Mouse (Mus musculus): ENCODE results near the gene Dnah14. TPM values are rescaled to one million over a fixed set of nuclear protein-coding genes. Genes with fewer than 3 reads are reported as not detected.
A peak's percentile ranks its signal among the peaks of the same experiment; 100 is the strongest.

Dnah14 gene
- polyA plus RNA-seq, 1 experiment from 2014 or later, result 0.93 TPM

DNA sequence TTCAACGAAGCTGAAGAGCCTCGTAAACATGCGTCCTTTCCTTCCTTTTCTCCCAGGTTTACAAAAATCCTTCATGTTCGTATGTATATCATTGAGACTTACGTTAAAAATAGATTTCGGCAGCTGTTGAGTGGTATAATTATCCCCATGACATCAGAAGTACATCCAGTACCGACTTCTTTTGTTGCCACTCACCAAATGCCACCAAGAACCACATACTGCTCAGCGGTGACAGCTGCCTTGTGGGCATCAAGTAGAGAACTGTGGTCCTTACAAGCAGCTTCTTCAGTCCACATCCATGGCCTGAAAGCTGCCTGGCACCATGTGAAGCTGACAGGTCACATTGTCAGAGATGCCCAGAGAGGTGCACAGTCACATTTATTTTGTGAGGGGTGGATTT, 26.4 kb upstream of the Dnah14 start:
- ATAC-seq (ENCODE audit: low FRiP score, low TSS enrichment) (no peak), DNase-seq (no peak)
- Histone ChIP-seq H3K9me3 (ENCODE audit: control insufficient read depth, low read length) (no peaks in the 10 kb centered on the region), H3K27me3 (ENCODE audit: control insufficient read depth, insufficient read depth, low read length) (no peaks in the 10 kb centered on the region), H3K4me2 (ENCODE audit: low read length) (no peak overlapping the region), H3K4me3 (replicated peaks; ENCODE audit: low read depth, low read length) (no peak overlapping the region), H3K27ac (replicated peaks; ENCODE audit: low read depth, low read length) (no peak overlapping the region), H3K9ac (replicated peaks; ENCODE audit: low read length) (no peak overlapping the region), H3K4me1 (ENCODE audit: control insufficient read depth, insufficient read depth, low read length) (0 out of 2 replicates have a peak, but pooled peaks cover 3% of the 10 kb centered on the region), H3K36me3 (ENCODE audit: control insufficient read depth, insufficient read depth, low read length) (no peaks in the 10 kb centered on the region)
- 91% methylated on average over 8 of the region's 8 CpGs for WGBS

DNA sequence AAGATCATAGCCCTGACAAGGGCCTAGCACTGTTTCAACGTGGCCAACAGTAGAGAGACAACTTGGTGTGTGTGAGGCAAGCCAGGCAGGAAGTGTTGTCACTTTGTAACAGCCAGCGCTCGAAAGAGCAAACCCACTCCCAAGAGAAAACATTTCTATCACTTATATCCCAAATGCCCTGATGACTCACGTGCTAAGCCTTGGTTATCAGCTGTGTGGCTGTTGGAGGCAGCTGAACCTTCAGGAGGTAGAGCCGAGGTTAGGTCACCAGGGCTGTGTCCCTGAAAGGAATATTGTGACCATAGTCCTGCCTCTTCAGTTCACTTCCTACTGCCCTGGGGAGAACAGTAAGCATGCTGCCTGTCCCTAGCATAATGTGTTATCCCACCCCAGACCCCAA, 25.5 kb upstream of the Dnah14 start:
- no peak overlapping the region for H3K9ac ChIP-seq (replicated peaks; ENCODE audit: low read length)
- H3K27me3 ChIP-seq (ENCODE audit: control insufficient read depth, insufficient read depth, low read length), result no peaks in the 10 kb centered on the region
- no peak overlapping the region for H3K4me2 ChIP-seq (ENCODE audit: low read length)
- no peak overlapping the region for H3K4me3 ChIP-seq (replicated peaks; ENCODE audit: low read depth, low read length)
- no peaks in the 10 kb centered on the region for H3K36me3 ChIP-seq (ENCODE audit: control insufficient read depth, insufficient read depth, low read length)
- no peaks in the 10 kb centered on the region for H3K9me3 ChIP-seq (ENCODE audit: control insufficient read depth, low read length)
- no peak for ATAC-seq (ENCODE audit: low FRiP score, low TSS enrichment)
- DNase-seq, result no peak
- no peak overlapping the region for H3K27ac ChIP-seq (replicated peaks; ENCODE audit: low read depth, low read length)
- WGBS, result 78% methylated on average over 5 of the region's 5 CpGs
- no peaks in the 10 kb centered on the region for H3K4me1 ChIP-seq (ENCODE audit: control insufficient read depth, insufficient read depth, low read length)

DNA sequence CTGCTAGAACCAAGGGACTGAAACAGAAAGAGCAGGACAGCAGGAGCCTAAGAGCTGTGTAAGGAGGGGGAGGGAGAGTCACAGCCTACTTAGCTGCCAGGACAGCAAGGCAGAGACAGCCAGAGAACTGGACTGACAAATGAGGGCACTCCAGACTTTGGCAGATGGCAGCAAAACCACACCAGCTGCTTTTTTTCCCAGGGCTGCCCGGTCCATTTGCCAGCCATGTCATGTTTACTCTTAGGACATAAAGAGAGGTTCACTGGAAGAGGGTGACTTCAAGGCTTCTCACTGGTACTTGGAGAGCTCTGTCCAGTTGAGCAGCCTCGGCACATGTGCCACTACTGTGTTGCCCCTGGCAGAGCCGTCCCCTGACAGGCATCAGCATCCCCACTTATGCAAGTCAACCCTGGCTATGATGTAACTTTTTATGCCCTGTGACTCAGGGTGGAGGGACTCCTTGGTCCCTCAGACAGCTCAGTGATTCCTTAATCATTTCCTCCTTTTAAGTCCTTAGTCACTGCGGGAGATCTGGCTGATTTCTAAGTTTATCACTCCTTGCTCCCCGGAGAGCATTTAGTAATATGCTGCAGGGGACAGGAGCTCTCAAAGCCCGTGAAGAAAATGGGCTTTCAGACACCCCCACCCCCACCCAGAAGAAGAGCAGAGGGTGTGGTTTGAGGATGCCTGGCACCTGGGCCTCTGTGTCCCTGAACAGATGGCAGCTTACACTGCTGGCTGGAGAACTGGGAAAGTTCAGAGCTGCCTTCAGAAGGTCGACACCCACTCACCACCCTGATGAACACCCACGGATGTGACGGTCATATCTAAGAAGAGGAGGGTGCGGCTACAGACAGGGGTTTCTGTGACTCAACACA, 23.6 kb upstream of the Dnah14 start:
- DNase-seq (peak; percentile 45), ATAC-seq (ENCODE audit: low FRiP score, low TSS enrichment) (no peak)
- Histone ChIP-seq H3K9ac (replicated peaks; ENCODE audit: low read length) (no peak overlapping the region), H3K27ac (replicated peaks; ENCODE audit: low read depth, low read length) (no peak overlapping the region), H3K4me1 (ENCODE audit: control insufficient read depth, insufficient read depth, low read length) (no peaks in the 10 kb centered on the region), H3K36me3 (ENCODE audit: control insufficient read depth, insufficient read depth, low read length) (no peaks in the 10 kb centered on the region), H3K4me3 (replicated peaks; ENCODE audit: low read depth, low read length) (no peak overlapping the region), H3K9me3 (ENCODE audit: control insufficient read depth, low read length) (no peaks in the 10 kb centered on the region), H3K27me3 (ENCODE audit: control insufficient read depth, insufficient read depth, low read length) (no peaks in the 10 kb centered on the region), H3K4me2 (ENCODE audit: low read length) (no peak overlapping the region)
- 47% methylated on average over 10 of the region's 10 CpGs for WGBS

DNA sequence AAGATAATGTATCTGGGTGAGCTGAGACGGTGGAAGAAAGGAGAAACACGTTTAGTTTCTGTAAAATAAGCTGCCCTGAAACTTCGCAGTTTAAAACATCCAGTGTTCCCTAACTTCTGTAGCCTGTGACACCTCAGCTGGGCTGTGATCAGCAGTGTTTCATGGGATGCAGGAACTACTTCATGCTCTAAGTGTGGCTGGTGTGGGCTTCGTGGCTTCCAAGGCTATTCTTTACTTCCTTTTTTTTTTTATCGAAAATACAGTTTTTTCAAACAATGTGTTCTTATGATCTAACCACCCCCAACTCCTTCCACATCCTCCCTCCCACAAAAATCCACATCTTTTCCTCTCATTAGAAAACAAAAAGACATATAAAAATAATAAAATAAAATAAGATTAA, 20.9 kb upstream of the Dnah14 start:
- H3K27ac ChIP-seq (replicated peaks; ENCODE audit: low read depth, low read length), result no peak overlapping the region
- H3K9me3 ChIP-seq (ENCODE audit: control insufficient read depth, low read length), result no peaks in the 10 kb centered on the region
- H3K4me3 ChIP-seq (replicated peaks; ENCODE audit: low read depth, low read length), result no peak overlapping the region
- ATAC-seq (ENCODE audit: low FRiP score, low TSS enrichment), result no peak
- no peak for DNase-seq
- WGBS, result 88% methylated on average over 5 of the region's 5 CpGs
- H3K9ac ChIP-seq (replicated peaks; ENCODE audit: low read length), result no peak overlapping the region
- no peaks in the 10 kb centered on the region for H3K27me3 ChIP-seq (ENCODE audit: control insufficient read depth, insufficient read depth, low read length)
- H3K4me1 ChIP-seq (ENCODE audit: control insufficient read depth, insufficient read depth, low read length), result no peaks in the 10 kb centered on the region
- no peak overlapping the region for H3K4me2 ChIP-seq (ENCODE audit: low read length)
- no peaks in the 10 kb centered on the region for H3K36me3 ChIP-seq (ENCODE audit: control insufficient read depth, insufficient read depth, low read length)

DNA sequence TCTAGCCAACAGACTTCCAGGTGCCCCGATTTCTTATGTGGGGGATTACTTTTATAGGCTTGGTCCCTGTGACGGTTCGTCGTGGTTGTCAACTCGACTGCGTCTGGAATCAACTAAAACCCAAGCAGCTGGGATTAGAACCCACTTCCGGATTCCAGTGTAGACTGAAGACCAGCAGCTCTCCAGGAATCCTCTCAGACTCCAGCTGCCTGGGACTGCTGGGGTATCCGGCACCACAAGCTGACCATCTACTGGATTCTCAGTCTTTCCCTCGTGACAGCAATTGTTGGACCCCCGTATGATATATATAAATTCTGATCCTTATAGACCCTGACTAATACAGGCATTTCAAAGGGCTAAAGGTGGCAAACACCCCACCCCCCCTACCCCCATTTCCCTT, 16.7 kb upstream of the Dnah14 start:
- H3K4me3 ChIP-seq (replicated peaks; ENCODE audit: low read depth, low read length), result no peak overlapping the region
- ATAC-seq (ENCODE audit: low FRiP score, low TSS enrichment) (no peak), DNase-seq (no peak)
- no peak overlapping the region for H3K9ac ChIP-seq (replicated peaks; ENCODE audit: low read length)
- no peak overlapping the region for H3K4me2 ChIP-seq (ENCODE audit: low read length)
- H3K36me3 ChIP-seq (ENCODE audit: control insufficient read depth, insufficient read depth, low read length), result no peaks in the 10 kb centered on the region
- H3K4me1 ChIP-seq (ENCODE audit: control insufficient read depth, insufficient read depth, low read length), result peaks cover 3% of the 10 kb centered on the region; the same call in 1 of the 2 replicates
- WGBS, result 69% methylated on average over 10 of the region's 10 CpGs
- H3K9me3 ChIP-seq (ENCODE audit: control insufficient read depth, low read length), result no peaks in the 10 kb centered on the region
- H3K27ac ChIP-seq (replicated peaks; ENCODE audit: low read depth, low read length), result no peak overlapping the region
- H3K27me3 ChIP-seq (ENCODE audit: control insufficient read depth, insufficient read depth, low read length), result no peaks in the 10 kb centered on the region

DNA sequence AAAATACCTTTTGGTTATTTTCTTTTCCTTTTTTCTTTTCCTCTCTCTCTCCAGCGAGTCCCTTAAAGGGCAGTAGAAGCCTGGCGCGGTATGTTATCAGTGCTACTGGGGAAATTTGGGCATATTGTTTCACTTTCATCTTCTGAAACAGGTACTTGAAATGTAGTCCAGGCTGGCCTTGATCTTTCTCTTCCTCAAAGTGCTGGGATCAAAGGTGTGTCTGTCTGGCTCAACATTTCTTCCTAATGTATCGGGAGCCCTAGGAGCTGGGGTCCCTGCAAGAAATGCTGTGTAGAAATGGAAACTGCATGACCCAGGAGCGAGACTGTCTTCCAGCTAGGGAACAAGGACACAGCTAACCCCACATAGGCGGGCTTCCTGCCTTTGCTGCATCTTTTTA, 16.0 kb upstream of the Dnah14 start:
- Histone ChIP-seq H3K36me3 (ENCODE audit: control insufficient read depth, insufficient read depth, low read length) (no peaks in the 10 kb centered on the region), H3K4me2 (ENCODE audit: low read length) (no peak overlapping the region), H3K27ac (replicated peaks; ENCODE audit: low read depth, low read length) (no peak overlapping the region), H3K4me1 (ENCODE audit: control insufficient read depth, insufficient read depth, low read length) (peaks cover 3% of the 10 kb centered on the region; the same call in 1 of the 2 replicates), H3K4me3 (replicated peaks; ENCODE audit: low read depth, low read length) (no peak overlapping the region), H3K27me3 (ENCODE audit: control insufficient read depth, insufficient read depth, low read length) (no peaks in the 10 kb centered on the region), H3K9ac (replicated peaks; ENCODE audit: low read length) (no peak overlapping the region), H3K9me3 (ENCODE audit: control insufficient read depth, low read length) (no peaks in the 10 kb centered on the region)
- 90% methylated on average over 6 of the region's 6 CpGs for WGBS
- DNase-seq (no peak), ATAC-seq (ENCODE audit: low FRiP score, low TSS enrichment) (no peak)

DNA sequence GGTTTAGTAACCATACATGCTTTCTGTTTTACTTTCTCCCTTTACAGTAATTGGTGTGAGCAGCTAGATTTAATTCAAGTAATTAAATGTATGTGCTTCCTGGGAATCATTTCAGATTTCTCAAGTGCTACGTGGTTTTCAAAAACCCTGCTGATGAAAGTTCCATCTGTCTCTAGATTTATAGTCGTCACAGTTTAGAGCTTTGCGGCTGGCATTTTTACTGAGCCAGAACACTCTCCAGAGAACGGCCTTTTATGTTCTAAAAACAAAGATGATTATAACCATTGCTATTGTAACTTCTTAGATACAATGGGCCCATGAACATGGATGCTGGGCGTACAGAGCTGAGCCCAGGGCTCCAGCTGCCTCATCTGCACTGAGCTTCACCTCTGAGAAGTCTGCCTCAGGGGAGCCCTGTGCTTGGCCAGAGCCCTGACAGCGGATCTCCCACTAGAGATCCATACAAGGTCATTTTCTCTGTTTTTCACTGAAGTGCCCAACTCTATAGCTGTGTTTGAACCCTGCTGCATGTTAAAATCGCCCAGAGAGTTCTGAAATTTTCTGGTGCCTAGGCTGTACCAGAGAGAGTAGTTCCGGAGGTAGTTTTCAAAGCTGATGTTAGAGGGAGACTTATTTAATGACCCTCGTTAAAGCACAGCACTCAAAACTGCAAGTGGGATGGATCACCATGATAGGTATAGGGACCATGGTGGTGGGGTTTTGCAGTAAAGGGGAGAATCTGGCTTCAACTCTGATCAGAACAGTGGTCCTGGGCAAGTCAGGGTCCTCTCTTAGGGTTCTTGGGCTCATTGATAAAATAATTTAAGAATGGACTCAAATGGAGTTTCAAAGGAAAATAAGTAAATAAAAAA, 15.2 kb upstream of the Dnah14 start:
- Histone ChIP-seq H3K4me1 (ENCODE audit: control insufficient read depth, insufficient read depth, low read length) (peaks cover 3% of the 10 kb centered on the region; the same call in 1 of the 2 replicates), H3K4me3 (replicated peaks; ENCODE audit: low read depth, low read length) (no peak overlapping the region), H3K27ac (replicated peaks; ENCODE audit: low read depth, low read length) (no peak overlapping the region), H3K4me2 (ENCODE audit: low read length) (no peak overlapping the region), H3K27me3 (ENCODE audit: control insufficient read depth, insufficient read depth, low read length) (no peaks in the 10 kb centered on the region), H3K9ac (replicated peaks; ENCODE audit: low read length) (no peak overlapping the region), H3K9me3 (ENCODE audit: control insufficient read depth, low read length) (no peaks in the 10 kb centered on the region), H3K36me3 (ENCODE audit: control insufficient read depth, insufficient read depth, low read length) (no peaks in the 10 kb centered on the region)
- ATAC-seq (ENCODE audit: low FRiP score, low TSS enrichment), result no peak
- no peak for DNase-seq
- 49% methylated on average over 9 of the region's 9 CpGs for WGBS

DNA sequence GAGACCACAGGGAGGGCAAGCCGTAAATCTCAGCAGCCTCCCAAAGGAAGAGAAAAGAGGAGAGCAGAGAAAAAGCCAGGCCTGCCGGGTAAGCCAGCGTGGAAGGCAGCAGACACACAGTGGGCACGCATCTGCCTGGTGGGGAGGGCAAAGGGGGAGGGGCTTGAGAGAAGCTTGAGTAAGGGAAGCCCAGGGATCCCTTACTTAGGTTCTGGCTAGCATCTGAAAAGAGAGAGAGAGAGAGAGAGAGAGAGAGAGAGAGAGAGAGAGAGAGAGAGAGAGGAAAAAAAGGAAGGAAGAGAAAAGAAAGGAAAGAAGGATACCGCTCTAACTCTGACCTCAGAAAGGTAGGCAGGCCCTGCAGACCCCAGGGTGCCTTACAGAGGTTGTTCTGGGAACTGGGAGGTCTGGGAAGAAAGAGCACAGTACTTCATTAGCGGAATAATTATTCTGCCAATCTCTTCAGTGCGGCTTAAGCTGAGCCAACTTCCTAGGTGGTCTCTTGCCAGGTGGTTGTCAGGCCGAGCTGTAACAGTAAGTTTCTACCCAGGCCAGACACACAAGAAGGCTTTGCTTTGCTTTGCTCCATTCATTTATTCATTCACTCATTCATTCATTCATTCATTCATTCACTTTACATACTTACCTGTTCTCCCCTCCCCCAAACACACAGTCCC, 14.5 kb upstream of the Dnah14 start:
- ATAC-seq (ENCODE audit: low FRiP score, low TSS enrichment) (no peak), DNase-seq (peak; percentile 35)
- H3K9me3 ChIP-seq (ENCODE audit: control insufficient read depth, low read length), result no peaks in the 10 kb centered on the region
- H3K4me1 ChIP-seq (ENCODE audit: control insufficient read depth, insufficient read depth, low read length), result peaks cover 3% of the 10 kb centered on the region; the same call in 1 of the 2 replicates
- no peak overlapping the region for H3K27ac ChIP-seq (replicated peaks; ENCODE audit: low read depth, low read length)
- H3K4me2 ChIP-seq (ENCODE audit: low read length), result no peak overlapping the region
- 13% methylated on average over 8 of the region's 8 CpGs for WGBS
- no peaks in the 10 kb centered on the region for H3K27me3 ChIP-seq (ENCODE audit: control insufficient read depth, insufficient read depth, low read length)
- no peaks in the 10 kb centered on the region for H3K36me3 ChIP-seq (ENCODE audit: control insufficient read depth, insufficient read depth, low read length)
- no peak overlapping the region for H3K4me3 ChIP-seq (replicated peaks; ENCODE audit: low read depth, low read length)
- H3K9ac ChIP-seq (replicated peaks; ENCODE audit: low read length), result no peak overlapping the region
